8 mouse cellular contexts compared by ENCODE assay signal in genomic region chr10:42276507-42277345, GRCm38 (mm10). TPM values are rescaled to one million over a fixed set of nuclear protein-coding genes. Genes with fewer than 3 reads are reported as not detected.
A peak's percentile ranks its signal among the peaks of the same experiment; 100 is the strongest.
DNase-seq lines count a peak whose midpoint lies in the region; ATAC-seq and TF ChIP-seq lines count a peak whose summit lies in the region.

Gene Foxo3 (minus strand): TSS chr10:42276755.

- no peaks in the 10 kb centered on the region for H3K36me3 ChIP-seq in hindbrain, postnatal 0 days (ENCODE audit: insufficient read depth, low read length)
- H3K36me3 ChIP-seq in macrophage (ENCODE audit: inconsistent target), result no peaks in the 10 kb centered on the region

- peak within 1 kb of the TSS; percentile 77 for H3K9ac ChIP-seq in hindbrain, postnatal 0 days (replicated peaks; ENCODE audit: low read length)

- peak; percentile 96 for DNase-seq in ZHBTc4 (ENCODE audit: low read depth, low spot score)
- peak; percentile 71 to 82 for DNase-seq in gastrocnemius, adult 8-10 months (ENCODE audit: low spot score in 2 of 2)
- DNase-seq in hindbrain, postnatal 0 days (ENCODE audit: low spot score), result peak; percentile 95
- DNase-seq in left cerebral cortex, adult 2 months (ENCODE audit: extremely low spot score in 1 of 2, low spot score in 2 of 2), result peak; percentile 89 to 90
- peak; percentile 93 for DNase-seq in right cerebral cortex, adult 18-20 months
- DNase-seq in urinary bladder, adult 2 months (ENCODE audit: low spot score), result peak; percentile 90

- TF ChIP-seq POLR2A in cortical plate, adult 2 months (IDR thresholded peaks at IDR 0.05; ENCODE audit: extremely low read depth, insufficient read depth, low read length), result peak; percentile 83

- WGBS in hindbrain, postnatal 0 days, result under 1% methylated on average over 73 of the region's 88 CpGs
- WGBS in macrophage (ENCODE audit: missing documents), result under 1% methylated on average over 85 of the region's 88 CpGs

- peak within 1 kb of the TSS; percentile 94 for H3K4me3 ChIP-seq in cortical plate, adult 2 months (ENCODE audit: insufficient read depth, low read length)
- H3K4me3 ChIP-seq in hindbrain, postnatal 0 days (ENCODE audit: low read length), result peak within 1 kb of the TSS; percentile 84
- H3K4me3 ChIP-seq in left cerebral cortex, adult 2 months, result peak within 1 kb of the TSS; percentile 78
- peak within 1 kb of the TSS; percentile 86 for H3K4me3 ChIP-seq in macrophage (ENCODE audit: inconsistent target)

- intact Hi-C loops in left cerebral cortex, adult 2 months (cut with DNase I), result loop anchor here (1.0 to 10.0 kb wide), 7 partner anchors 26 to 467 kb away; partner anchors contain the start of genes Armc2, Cep57l1 and Sesn1

- ATAC-seq in hindbrain, postnatal 0 days, result peak; percentile 72

- H3K79me2 ChIP-seq in macrophage (ENCODE audit: inconsistent target), result peaks cover 31% of the 10 kb centered on the region

- H3K4me2 ChIP-seq in hindbrain, postnatal 0 days (ENCODE audit: low read depth, low read length), result peak within 1 kb of the TSS; percentile 98

- H3K27me3 ChIP-seq in hindbrain, postnatal 0 days (ENCODE audit: insufficient read depth, low read length), result no peaks in the 10 kb centered on the region

- no peaks in the 10 kb centered on the region for H3K9me3 ChIP-seq in hindbrain, postnatal 0 days (ENCODE audit: low read length)

- TF ChIP-seq CTCF in cortical plate, adult 2 months (IDR thresholded peaks at IDR 0.05; ENCODE audit: extremely low read depth, insufficient read depth, low read length), result no peak
- TF ChIP-seq CTCF in hindbrain, postnatal 0 days (IDR thresholded peaks at IDR 0.05; ENCODE audit: low read depth), result no peak
- TF ChIP-seq CTCF in left cerebral cortex, adult 2 months (IDR thresholded peaks at IDR 0.05), result no peak

- peaks cover 3% of the 10 kb centered on the region; the same call in 1 of the 2 replicates for H3K4me1 ChIP-seq in cortical plate, adult 2 months (ENCODE audit: control insufficient read depth, insufficient read depth, low read length)
- H3K4me1 ChIP-seq in hindbrain, postnatal 0 days (ENCODE audit: insufficient read depth, low read length), result peaks cover 25% of the 10 kb centered on the region

- H3K27ac ChIP-seq in cortical plate, adult 2 months (ENCODE audit: insufficient read depth, low read length), result peak within 1 kb of the TSS; percentile 99
- peak within 1 kb of the TSS; percentile 97 for H3K27ac ChIP-seq in hindbrain, postnatal 0 days
- H3K27ac ChIP-seq in left cerebral cortex, adult 2 months, result peak within 1 kb of the TSS; percentile 98
- peak within 1 kb of the TSS; percentile 88 for H3K27ac ChIP-seq in macrophage

RNA-seq across cellular contexts. Expression of gene Foxo3, which starts in this region (rescaled TPM):
- 35.5 and 37.3 TPM in 2 replicates for polyA plus RNA-seq in cortical plate, adult 2 months (2012; rRNA removed)
- total RNA-seq in gastrocnemius, adult 8-10 months (2022), result 10 to 100 TPM; 21.6 to 35.2 (median 25.8) TPM
- total RNA-seq in hindbrain, postnatal 0 days (2014; rRNA removed), result 54.7 and 59.2 TPM in 2 replicates
- 8.4 and 8.6 TPM in 2 replicates for polyA plus RNA-seq in hindbrain, postnatal 0 days (2015; fragmentation: Nextera tagmentation; extraction: Ambion mirVana)
- 10 to 100 TPM; 74.6 to 77.5 TPM for total RNA-seq in left cerebral cortex, adult 2 months (2021)
- total RNA-seq in macrophage (2018; cell fraction: chromatin; rRNA removed), result 100 to 1,000 TPM in 6 of 26 experiments, 10 to 100 TPM in 16, 1 to 10 TPM in 4; 7.0 to 151 (median 51.2) TPM
- 100 to 1,000 TPM in 1 of 26 experiments, 10 to 100 TPM in 25; 13.3 to 101 (median 50.0) TPM for total RNA-seq in macrophage (2018; cell fraction: cytosol; rRNA removed)
- total RNA-seq in macrophage (2018; cell fraction: nucleus; rRNA removed), result 100 to 1,000 TPM in 5 of 26 experiments, 10 to 100 TPM in 21; 11.9 to 127 (median 54.9) TPM
- polyA plus RNA-seq in macrophage (2018), result 23.9 to 39.4 TPM (median 30.8 TPM) in 3 replicates
- polyA plus RNA-seq in urinary bladder, adult 2 months (2012; rRNA removed), result 14.9 and 23.9 TPM in 2 replicates

Comparison
In these comparisons a context has a peak if more than half of its experiments do, and no peak if none do; other contexts are left out.
1. Peak in every context shown above with its lines: DNase-seq, ATAC-seq, H3K4me3 ChIP-seq and H3K27ac ChIP-seq.